Mouse (Mus musculus) brain, embryonic 14.5 days (tissue): Measurements from ENCODE around the gene Rhot2.

Experiments
- CTCF ChIP-seq: fragments of 200-500 bp; IDR thresholded peaks from 2 replicates; pipeline ENCODE4 v1.5.1; 2012; ENCODE audit warnings: inconsistent platforms, mild to moderate bottlenecking, moderate library complexity, borderline replicate concordance; ENCODE audit not compliant: insufficient read depth, insufficient read length; ENCODE audit errors: extremely low read depth
- POLR2A ChIP-seq: fragments of 200-500 bp; IDR thresholded peaks from 2 replicates; pipeline ENCODE4 v1.6.1; 2012; ENCODE audit warnings: mild to moderate bottlenecking, inconsistent platforms, borderline replicate concordance; ENCODE audit not compliant: poor library complexity, insufficient read depth, insufficient read length, severe bottlenecking; ENCODE audit errors: extremely low read depth

GRCm38 (mm10) chr17:25869498-25869897 is 24.8 kb upstream of the Rhot2 start:
- TF ChIP-seq CTCF (no peak), POLR2A (no peak)
